Mouse (Mus musculus) midbrain, embryonic 10.5 days (tissue): ENCODE results near the gene Pabpn1l. TPM values are rescaled to one million over a fixed set of nuclear protein-coding genes. Genes with fewer than 3 reads are reported as not detected.

ENCODE experiments used
- DNase-seq: peaks from one replicate; pipeline ENCODE4 v3.0.0-alpha.2; 2017; ENCODE audit warnings: low spot score
- H3K27ac ChIP-seq: fragments of 300-500 bp; sonication (generic); replicated peaks from 2 replicates; pipeline ENCODE4 v1.5.1; 2016; ENCODE audit warnings: mild to moderate bottlenecking
- H3K27me3 ChIP-seq: fragments of 300-500 bp; sonication (generic); 2 replicates; pipeline ENCODE4 v1.6.1; 2016; ENCODE audit warnings: low read depth, mild to moderate bottlenecking; ENCODE audit not compliant: poor library complexity, severe bottlenecking
- H3K36me3 ChIP-seq: fragments of 300-500 bp; sonication (generic); 2 replicates; pipeline ENCODE4 v1.6.1; 2016; ENCODE audit warnings: mild to moderate bottlenecking, moderate library complexity
- H3K4me1 ChIP-seq: fragments of 300-500 bp; sonication (generic); 2 replicates; pipeline ENCODE4 v1.6.1; 2016
- H3K4me3 ChIP-seq: fragments of 300-500 bp; sonication (generic); 2 replicates; pipeline ENCODE4 v1.5.1; 2016; ENCODE audit warnings: mild to moderate bottlenecking, moderate library complexity
- H3K9me3 ChIP-seq: fragments of 300-500 bp; sonication (generic); replicated peaks from 2 replicates; pipeline ENCODE4 v1.6.1; 2016; ENCODE audit warnings: mild to moderate bottlenecking
- WGBS: fragments of 180-500 bp; shearing (Covaris S2); methylation state at CpG from one replicate; pipeline ENCODE4 v1.1.7; 2016; 5-methylcytosine and 5-hydroxymethylcytosine counted together
- polyA plus RNA-seq: library from polyadenylated mRNA; unstranded; fragments of >200 nt; fragmentation: Nextera tagmentation; extraction: Ambion mirVana; gene quantifications from 2 replicates; pipeline ENCODE4 v1.2.1, GENCODE M21; 2016

Gene Pabpn1l
- polyA plus RNA-seq, 1 experiment from 2014 or later: not detected

DNA sequence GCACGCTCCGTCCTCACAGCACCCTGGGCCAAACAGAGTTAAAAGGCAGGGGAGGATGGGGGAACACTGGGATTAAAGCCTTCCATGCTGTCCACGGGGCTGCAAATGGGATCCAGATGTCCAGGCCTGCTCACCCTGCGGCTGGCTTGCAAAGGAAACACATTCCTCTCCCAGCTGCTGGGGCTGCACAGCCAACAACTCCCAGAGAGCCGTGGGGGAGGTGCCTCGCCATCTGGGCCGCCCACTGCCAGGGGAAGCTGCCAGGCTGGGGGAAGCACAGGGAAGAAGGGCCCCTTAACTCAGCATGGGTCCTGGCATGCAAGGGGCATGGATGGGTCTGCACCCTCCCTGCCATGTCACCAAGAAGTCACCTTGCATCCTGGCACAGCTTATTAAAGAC, 38.6 kb upstream of the Pabpn1l start:
- Histone ChIP-seq H3K27me3 (peaks cover 17% of the 10 kb centered on the region), H3K36me3 (no peaks in the 10 kb centered on the region), H3K9me3 (no peaks in the 10 kb centered on the region), H3K27ac (no peak overlapping the region), H3K4me3 (no peak overlapping the region), H3K4me1 (peaks cover 32% of the 10 kb centered on the region)
- 51% methylated on average over 7 of the region's 7 CpGs for WGBS
- DNase-seq: peak; percentile 47

DNA sequence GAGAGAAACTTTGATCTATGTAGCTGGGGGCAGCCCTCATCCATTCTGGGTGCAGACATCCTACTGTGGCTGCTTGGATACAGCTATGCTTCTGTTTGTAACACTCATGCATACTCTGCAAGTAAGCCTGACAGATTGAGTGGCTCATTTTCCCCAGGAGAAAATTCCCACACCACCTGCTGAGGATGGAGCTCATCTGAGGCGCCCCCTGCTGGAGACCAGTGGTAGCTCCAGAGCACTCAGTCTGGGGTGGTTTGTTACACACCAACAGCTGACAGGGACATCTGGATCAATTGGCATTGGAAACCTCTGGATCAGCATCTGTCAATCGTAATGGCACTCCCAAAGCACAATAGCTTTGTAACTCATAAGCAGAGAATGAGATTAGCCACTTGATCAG, 37.5 kb upstream of the Pabpn1l start:
- Histone ChIP-seq H3K27me3 (peaks cover 8% of the 10 kb centered on the region; the same call in 1 of the 2 replicates), H3K9me3 (no peaks in the 10 kb centered on the region), H3K36me3 (no peaks in the 10 kb centered on the region), H3K4me1 (peaks cover 23% of the 10 kb centered on the region), H3K4me3 (no peak overlapping the region), H3K27ac (no peak overlapping the region)
- WGBS: 66% methylated on average over 2 of the region's 2 CpGs
- DNase-seq: no peak

DNA sequence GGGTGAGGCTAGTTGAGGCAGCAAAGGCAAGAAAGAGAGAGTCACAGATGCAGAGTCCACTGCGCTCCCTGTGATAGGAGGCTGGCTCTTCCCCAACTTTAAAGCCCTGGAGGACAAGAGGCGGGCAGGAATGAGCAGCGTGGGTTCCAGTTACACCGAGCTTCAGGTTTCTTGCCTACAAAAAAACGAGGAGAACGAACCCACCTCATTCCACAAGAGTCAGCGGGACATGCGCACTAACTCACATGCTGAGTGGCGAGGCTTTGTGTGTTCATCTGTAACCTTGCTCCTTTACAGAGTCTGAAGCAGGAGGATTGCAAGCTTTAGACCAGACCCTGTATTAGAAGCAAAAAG, 36.2 kb upstream of the Pabpn1l start:
- DNase-seq: no peak
- H3K4me1 ChIP-seq: peaks cover 21% of the 10 kb centered on the region
- no peaks in the 10 kb centered on the region for H3K9me3 ChIP-seq
- no peak overlapping the region for H3K4me3 ChIP-seq
- no peaks in the 10 kb centered on the region; the same call in 1 of the 2 replicates for H3K27me3 ChIP-seq
- H3K36me3 ChIP-seq: no peaks in the 10 kb centered on the region
- no peak overlapping the region for H3K27ac ChIP-seq
- WGBS: 73% methylated on average over 9 of the region's 9 CpGs

DNA sequence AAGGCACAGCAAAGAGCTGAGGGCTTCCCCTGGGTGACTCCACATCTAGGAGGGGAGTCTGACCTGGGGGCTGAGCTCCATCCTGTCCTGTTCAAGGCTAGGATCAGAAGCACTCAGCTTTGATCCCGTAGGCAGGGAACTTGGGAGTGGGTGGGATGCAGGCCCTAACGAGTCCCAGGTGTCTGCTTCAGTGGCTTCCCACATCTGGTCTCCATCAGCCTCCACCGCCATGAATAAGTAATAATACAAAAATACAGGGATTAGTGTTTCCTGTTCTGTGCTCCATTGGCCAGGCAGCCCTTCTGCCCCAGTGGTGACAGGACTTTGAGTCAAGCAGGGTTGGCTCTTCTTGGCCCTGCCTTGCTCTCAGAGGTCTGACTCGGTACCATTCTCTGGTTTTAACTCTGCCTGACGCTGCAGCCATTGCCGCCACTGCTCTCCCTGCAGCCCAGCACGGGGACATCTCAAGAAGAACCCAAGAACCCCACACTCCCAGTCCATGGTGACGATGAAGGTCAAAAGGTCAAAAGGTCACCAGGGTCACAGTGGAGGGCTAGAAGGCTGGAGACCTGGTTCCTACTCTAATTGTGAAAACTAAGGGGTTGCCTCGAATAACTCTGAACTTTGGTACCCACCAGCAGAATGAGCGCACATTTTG, 35.7 kb upstream of the Pabpn1l start:
- H3K36me3 ChIP-seq: no peaks in the 10 kb centered on the region
- H3K4me1 ChIP-seq: peaks cover 22% of the 10 kb centered on the region
- H3K27me3 ChIP-seq: no peaks in the 10 kb centered on the region
- no peaks in the 10 kb centered on the region for H3K9me3 ChIP-seq
- no peak overlapping the region for H3K4me3 ChIP-seq
- H3K27ac ChIP-seq: no peak overlapping the region; the same call in 1 of the 2 replicates
- 62% methylated on average over 10 of the region's 10 CpGs for WGBS
- peak; percentile 39 for DNase-seq

DNA sequence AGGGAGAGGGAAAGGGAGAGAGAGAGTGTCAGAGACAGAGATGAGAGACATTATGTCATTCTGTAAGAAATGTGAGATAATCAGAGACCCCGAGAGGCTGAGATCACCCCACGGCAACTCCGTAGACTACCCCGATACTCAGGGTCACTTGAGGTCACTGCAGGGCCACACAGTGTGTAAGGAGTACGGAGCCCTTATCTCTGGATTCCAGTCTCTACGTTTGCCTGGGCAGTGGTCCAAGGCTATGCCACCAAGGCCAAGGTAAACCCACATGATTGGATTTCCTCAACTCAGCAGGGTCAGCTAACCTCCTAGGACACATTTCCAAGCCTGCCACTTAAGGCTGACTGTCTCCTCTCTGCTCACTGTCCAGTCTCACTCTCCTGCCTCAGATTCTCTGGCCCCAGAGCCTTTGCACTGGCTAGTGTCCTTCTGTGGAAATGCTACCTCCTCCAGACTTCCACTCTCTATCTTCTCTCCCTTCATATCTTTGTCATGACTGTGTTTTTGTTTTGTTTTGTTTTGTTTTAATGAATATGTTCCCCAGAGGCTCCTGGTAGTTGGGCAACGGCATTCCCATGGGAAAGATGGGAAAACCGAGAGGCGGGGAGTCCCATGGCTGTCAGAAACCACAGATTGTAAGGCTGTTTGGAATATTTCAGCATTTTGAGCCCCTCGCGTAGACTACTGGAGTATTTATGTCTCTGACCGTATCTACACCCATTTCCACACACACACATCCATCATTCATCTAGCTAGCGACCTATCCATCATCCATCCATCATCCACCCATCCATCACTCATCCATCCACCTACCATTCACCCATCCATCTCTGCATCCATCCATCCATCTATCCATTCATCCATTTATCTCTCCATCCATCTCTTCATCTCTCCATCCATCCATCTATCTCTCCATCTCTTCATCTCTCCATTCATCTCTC, 33.8 kb upstream of the Pabpn1l start:
- H3K4me1 ChIP-seq: peaks cover 33% of the 10 kb centered on the region
- H3K27me3 ChIP-seq: no peaks in the 10 kb centered on the region
- WGBS: 93% methylated on average over 13 of the region's 13 CpGs
- no peak overlapping the region for H3K4me3 ChIP-seq
- H3K27ac ChIP-seq: no peak overlapping the region
- DNase-seq: no peak
- H3K9me3 ChIP-seq: no peaks in the 10 kb centered on the region
- H3K36me3 ChIP-seq: no peaks in the 10 kb centered on the region

DNA sequence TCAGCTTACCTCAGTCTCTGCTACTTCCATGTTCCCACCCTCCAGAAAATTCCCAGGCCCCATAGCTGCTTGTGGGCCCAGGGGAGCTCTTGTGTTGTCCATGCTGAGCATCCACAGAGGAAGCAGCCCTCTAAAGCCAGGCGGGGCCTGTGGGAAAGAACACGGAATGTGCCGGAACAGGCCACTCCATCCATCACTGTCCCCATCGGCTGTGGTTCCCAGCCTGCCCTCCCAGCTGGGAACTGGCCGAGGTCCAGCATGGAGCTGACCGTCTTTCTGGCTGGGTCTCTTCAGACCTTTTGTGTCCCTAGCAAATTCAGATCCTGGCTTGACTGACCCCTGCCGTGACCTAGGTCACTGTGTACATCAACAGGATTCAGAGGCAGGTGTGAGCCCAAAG, 32.2 kb upstream of the Pabpn1l start:
- WGBS: 82% methylated on average over 7 of the region's 7 CpGs
- no peak overlapping the region for H3K27ac ChIP-seq
- H3K36me3 ChIP-seq: no peaks in the 10 kb centered on the region
- no peak for DNase-seq
- H3K4me3 ChIP-seq: no peak overlapping the region
- H3K27me3 ChIP-seq: no peaks in the 10 kb centered on the region
- H3K4me1 ChIP-seq: peaks cover 36% of the 10 kb centered on the region
- no peaks in the 10 kb centered on the region for H3K9me3 ChIP-seq

DNA sequence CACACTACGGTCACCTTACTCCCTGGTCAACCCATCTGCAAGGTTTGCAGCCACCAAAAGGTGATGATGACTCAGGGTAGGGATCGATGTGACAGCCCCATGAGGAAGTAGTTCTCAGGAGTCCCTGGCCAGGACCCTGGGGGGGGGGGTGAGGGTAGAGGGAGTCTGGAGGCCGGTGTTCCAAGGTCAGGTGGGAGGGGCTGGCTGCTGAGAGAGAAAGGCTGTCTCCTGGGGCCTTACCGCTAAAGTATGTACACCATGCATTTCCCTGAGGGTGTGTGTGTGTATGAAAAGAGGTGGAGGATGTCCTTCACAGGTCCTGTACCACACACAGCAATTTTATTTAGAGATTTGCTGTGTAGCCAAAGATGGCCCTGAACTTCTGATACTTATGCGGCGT, 30.1 kb upstream of the Pabpn1l start:
- Histone ChIP-seq H3K27ac (no peak overlapping the region), H3K4me3 (no peak overlapping the region), H3K4me1 (peaks cover 41% of the 10 kb centered on the region), H3K27me3 (no peaks in the 10 kb centered on the region), H3K36me3 (peaks cover 2% of the 10 kb centered on the region; the same call in 1 of the 2 replicates), H3K9me3 (no peaks in the 10 kb centered on the region)
- no peak for DNase-seq
- 78% methylated on average over 6 of the region's 6 CpGs for WGBS

DNA sequence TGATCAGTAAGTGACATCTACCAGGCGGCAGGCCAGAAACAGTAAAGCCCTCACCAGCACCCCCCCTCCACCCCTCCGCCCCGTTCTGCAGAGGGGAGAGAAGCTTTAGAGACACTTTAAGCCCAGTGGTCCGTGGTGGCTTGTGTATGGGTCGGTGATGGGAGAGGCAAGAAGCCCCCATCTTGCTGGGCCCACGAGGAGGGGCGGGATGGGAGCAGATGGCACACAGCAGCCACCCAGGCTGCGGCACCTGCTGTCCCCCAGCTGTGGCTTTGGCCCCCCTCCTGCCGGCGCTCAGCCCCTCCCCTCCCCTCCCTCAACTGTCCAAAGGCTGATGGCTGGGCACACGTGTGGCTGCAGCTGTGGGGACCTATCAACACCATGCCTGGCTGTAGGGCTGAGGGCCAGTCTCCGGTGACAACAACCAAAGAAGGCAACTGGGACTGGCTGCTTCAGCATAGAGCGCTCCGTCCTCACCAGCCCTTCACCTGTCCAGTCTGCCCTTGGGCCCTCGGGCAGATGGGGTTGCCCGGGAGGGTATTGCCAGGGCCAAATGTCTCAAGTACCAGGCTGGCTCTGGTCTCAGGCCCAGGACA, 28.9 kb upstream of the Pabpn1l start:
- no peak overlapping the region for H3K4me3 ChIP-seq
- WGBS: 87% methylated on average over 16 of the region's 16 CpGs
- no peaks in the 10 kb centered on the region for H3K9me3 ChIP-seq
- peak overlapping the region; percentile 28; the same call in 1 of the 2 replicates for H3K27ac ChIP-seq
- H3K36me3 ChIP-seq: peaks cover 3% of the 10 kb centered on the region; the same call in 1 of the 2 replicates
- H3K4me1 ChIP-seq: peaks cover 38% of the 10 kb centered on the region
- H3K27me3 ChIP-seq: no peaks in the 10 kb centered on the region
- DNase-seq: no peak

DNA sequence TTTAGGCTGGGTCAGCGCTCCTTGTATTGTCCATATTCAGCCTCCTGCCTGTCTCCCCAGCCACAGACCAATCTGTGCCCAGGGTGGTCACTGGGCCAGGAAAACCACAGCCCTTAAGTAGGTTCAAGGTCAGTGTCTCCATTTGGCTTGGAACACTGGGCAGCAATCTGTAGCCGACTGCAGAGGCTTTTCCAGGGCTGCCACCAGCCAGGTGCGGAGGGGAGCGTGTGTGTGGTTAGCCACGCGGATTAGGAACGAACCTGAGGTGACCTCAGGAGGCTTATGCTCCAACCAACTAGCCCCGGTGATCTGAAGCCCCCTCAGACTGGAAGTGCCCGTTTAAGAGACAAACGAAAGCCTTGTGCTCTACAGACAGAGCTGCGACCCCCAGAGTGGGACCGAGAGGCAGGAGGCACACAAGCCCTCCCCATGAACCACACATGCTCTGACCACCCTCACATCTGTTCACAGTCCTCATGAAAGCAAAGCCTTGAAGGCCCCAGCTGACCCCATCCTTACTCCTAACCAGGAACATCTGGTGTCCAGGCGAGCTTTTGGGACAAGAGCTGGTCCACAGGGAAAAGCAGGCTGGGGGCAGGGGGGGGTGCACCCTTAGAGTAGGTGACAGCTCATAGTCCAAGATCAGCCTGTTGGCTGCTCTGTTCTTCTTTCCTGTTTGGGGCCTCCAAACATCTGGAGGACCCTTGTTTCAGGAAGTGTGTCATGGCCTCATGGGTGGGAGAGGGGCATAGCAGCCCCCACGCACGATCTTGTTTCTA, 25.8 kb upstream of the Pabpn1l start:
- H3K4me1 ChIP-seq: peaks cover 49% of the 10 kb centered on the region
- WGBS: 71% methylated on average over 15 of the region's 15 CpGs
- no peak overlapping the region for H3K4me3 ChIP-seq
- H3K27ac ChIP-seq: no peak overlapping the region
- H3K27me3 ChIP-seq: no peaks in the 10 kb centered on the region
- H3K36me3 ChIP-seq: peaks cover 3% of the 10 kb centered on the region; the same call in 1 of the 2 replicates
- H3K9me3 ChIP-seq: no peaks in the 10 kb centered on the region
- DNase-seq: no peak

DNA sequence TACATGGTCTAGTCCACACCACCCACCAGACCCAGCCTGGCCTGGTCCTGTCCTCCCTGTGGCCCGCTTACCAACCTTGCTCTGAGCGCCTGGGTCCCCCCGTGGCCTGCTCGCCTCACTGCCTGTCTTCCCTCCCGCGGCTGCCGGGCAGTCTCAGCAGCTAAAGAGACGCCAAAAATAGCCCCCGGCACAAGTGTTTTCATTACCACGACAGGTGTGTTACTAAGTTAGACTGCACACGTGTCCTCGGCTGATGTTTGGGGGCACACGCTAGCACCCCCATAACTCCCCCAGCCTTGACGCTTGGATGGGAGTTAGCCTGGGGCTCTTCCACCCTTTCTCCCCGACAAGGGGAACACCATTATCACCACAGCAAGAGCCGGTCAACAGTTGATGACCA, 23.8 kb upstream of the Pabpn1l start:
- Histone ChIP-seq H3K36me3 (peaks cover 3% of the 10 kb centered on the region; the same call in 1 of the 2 replicates), H3K9me3 (no peaks in the 10 kb centered on the region), H3K4me3 (no peak overlapping the region), H3K27ac (no peak overlapping the region), H3K27me3 (0 out of 2 replicates have a peak, but pooled peaks cover 3% of the 10 kb centered on the region), H3K4me1 (peaks cover 36% of the 10 kb centered on the region)
- WGBS: 90% methylated on average over 16 of the region's 16 CpGs
- no peak for DNase-seq

DNA sequence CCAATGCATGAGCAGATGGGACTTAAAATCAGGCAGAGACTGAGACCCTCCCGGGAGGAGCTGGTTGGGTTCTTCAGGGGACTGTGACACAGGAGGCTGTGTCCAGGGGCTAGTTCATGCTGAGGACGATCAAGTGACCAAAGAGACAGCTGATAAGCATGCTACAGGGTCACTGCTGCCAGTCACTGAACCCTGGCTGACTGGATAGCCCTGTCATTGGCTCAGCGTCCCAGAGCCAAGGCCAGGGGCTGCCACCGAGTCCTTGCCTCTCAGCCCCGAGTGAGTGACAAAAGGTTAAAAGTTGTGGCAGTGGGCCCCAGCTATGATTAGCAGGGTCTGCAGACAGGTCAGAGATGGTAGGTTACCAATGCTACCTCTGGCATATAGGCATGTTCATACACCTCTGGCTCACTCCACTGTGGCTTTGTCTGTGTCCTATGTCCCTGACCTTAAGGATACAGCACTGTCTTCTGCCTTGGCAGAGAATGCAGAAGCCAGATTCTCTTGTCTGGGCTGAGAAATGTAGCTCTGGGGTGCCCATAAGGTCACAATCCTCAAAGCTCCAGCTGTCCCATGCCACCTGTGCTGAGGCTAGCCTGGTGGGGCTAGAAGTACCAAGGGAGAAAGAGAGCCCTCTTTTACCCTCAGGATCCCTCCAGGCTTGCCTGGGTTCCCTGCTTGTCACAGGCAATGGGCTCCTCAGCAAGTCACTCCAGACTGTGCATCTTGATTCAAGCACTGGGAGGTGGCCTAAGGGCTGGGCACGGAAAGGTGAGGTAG, 21.8 kb upstream of the Pabpn1l start:
- Histone ChIP-seq H3K27me3 (0 out of 2 replicates have a peak, but pooled peaks cover 3% of the 10 kb centered on the region), H3K4me1 (peaks cover 46% of the 10 kb centered on the region), H3K9me3 (no peaks in the 10 kb centered on the region), H3K36me3 (peaks cover 3% of the 10 kb centered on the region; the same call in 1 of the 2 replicates), H3K27ac (no peak overlapping the region), H3K4me3 (no peak overlapping the region)
- 79% methylated on average over 6 of the region's 6 CpGs for WGBS
- DNase-seq: no peak
